Mouse (Mus musculus) liver, postnatal 0 days (tissue): ENCODE measurements around the gene Jak1.

Experiments used
- CTCF ChIP-seq: sonication (generic); IDR thresholded peaks from 2 replicates; pipeline ENCODE4 v1.5.1; 2016; ENCODE audit warnings: antibody characterized with exemption, low read depth
- EP300 ChIP-seq: IDR thresholded peaks from 2 replicates; pipeline ENCODE4 v1.6.1; 2016; ENCODE audit warnings: antibody characterized with exemption, low read depth, mild to moderate bottlenecking

DNA sequence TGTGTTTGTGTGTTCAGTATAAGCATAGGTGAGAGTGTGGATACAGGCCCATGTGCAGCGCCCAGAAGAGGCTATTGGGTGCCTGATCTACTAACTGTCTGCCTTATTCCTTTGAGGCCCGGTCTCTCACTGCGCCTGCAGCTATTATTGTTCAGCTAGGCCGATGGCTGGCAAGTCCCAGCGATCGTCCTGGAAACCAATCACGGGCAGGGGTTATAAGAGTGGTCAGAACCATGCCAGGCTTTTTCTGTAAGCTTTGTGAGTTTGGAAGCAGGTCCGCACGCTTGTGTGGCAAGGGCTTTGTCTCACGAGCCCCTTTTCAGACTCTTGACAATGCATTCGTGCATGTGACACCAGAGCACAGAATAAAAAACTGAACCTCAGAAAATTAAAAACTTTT is 23.2 kb upstream of the Jak1 start:
- TF ChIP-seq CTCF (no peak), EP300 (no peak)
